Mouse (Mus musculus) T-helper 2 cell (primary cell): Measurements from ENCODE around the gene Abcb10.
"Not testable (repeated sequence)": the region's sequence is repeated elsewhere in the genome, so short reads cannot be mapped to it uniquely, and the experiment has no call there.

Source experiments
- in situ Hi-C: fragments of 300-600 bp; cut with MboI, MseI; formaldehyde crosslinking; loops from one replicate; pipeline ENCODE4 v1.15.1; 2025; ENCODE audit warnings: high pct_unique_total_duplicates

Gene Abcb10

DNA sequence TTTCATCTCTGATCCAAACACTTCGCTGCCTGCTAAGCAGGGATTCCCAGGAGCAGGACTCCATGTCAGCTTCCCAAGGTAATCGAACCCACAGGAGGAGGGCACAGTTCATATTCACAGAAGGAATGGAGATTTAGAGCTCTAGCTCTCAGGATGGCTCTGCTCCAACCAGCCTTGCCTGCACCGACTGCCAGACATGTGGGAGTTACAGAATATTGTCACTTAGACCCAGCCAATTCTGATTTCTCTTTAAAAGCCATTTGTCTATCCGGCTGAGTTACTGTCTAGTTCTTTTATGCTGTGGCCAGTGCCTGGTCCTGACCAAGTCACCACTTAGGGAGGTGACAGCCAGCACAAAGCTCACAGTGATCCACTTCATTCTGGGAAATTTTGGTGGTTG lies 1.2 kb downstream of the Abcb10 start:
- in situ Hi-C loops: no loop called here

DNA sequence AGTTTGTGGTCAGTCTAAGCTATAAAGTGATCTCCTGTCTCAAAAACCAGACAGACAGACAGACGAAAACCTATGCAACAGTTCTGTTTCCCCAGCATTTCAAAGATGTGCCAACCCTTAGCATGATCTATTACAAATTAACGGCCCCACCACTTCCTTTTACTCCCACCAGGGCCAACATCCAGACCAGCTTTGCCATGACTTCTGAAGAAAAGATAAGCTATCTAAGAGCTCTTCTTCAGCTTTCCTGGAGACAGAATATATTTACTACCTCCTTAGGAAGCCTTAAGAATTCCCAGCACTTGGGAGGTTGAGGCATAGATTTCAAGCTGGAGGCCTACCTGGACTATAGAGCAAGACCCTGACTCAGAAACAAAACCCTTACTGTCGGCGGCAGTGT lies 2.7 kb downstream of the Abcb10 start:
- in situ Hi-C loops: no loop called here

DNA sequence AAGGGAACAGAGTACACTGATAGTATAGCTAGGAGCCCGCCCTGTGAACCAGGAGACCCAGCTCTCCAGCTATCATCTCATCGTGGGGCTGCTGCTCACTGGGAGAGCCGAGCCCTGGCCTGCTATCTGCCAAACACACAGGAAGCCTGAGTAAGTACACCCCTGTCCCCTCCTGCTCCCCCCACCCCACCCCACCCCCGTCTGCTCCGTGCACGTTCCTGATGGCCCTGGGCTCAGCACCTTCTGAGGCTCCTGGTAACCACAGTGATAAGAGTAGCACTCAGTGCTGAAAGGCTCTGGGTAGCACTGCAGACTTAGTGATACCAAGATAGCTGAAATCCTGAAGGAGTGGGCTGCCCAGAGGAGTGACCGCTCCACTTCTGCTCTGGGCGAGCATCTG lies 4.0 kb downstream of the Abcb10 start:
- in situ Hi-C loops: no loop called here

DNA sequence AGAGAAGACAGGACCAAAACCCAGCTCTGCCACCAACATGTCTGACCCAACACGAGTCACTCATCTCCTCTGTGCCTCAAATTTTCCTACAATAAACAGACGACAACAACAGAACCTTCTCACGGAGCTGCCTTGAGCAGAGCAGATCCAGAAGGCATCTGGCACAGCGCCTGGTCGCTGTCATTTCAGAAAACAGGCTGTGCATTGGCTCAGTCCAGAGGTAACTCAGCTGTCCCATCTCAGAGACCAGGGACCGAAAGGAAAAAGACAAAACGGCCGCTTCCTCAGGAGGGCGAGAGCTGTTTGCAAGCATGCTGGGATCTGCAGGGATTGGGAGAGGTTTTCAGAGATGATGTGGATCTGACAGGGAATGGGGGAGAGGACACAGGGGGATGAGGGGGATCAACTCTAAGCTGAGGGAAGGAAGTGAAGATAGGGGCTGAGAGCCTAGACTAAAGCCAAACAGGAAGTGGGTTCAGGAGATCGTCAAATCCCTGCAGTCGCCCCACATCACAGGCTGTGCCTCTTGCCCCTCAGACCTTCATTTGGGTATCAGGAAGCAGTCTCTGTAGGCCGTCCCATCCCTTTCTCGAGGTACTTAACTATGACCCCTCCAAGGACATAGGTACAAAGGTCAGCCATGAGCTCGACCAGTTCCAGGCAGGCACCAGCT lies 4.6 kb downstream of the Abcb10 start:
- in situ Hi-C loops: no loop called here

DNA sequence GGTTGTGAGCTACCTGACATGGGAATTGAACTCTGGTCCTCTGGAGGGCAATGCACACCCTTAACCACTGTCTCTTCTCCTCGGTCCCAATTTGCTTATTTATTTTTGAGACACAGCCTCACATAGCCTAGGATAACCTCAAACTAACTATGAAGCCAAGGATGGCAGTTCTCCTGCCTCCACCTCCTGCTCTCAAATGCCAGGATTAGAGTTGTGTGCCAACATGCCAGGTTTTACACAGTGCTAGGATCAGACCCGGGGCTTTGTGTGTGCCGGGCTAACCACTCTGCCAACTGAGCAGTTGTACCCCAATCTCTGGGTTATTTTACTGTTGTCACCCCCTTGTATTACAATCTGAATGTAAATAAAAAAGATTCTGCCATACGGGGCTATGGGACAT lies 5.4 kb downstream of the Abcb10 start:
- in situ Hi-C loops: no loop called here

DNA sequence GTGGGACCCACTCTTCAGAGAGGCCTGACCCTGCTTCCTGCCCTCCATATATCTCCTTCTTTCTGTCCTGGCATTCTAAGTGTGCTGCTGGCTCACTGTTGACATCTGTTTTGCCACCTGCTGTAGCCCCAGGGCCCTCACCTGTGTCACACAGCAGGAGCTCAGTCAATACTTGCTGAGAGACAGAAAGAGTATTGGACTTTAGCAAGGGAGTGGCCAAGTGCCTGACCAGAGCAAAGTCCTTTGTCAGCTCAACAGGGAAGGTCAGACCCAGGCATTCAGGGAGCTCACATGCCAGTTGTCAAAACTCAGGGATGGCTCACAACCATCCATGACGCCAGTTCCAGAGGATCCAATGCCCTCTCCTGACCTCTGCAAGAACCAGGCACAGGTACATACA lies 9.4 kb downstream of the Abcb10 start:
- in situ Hi-C loops: no loop called here

DNA sequence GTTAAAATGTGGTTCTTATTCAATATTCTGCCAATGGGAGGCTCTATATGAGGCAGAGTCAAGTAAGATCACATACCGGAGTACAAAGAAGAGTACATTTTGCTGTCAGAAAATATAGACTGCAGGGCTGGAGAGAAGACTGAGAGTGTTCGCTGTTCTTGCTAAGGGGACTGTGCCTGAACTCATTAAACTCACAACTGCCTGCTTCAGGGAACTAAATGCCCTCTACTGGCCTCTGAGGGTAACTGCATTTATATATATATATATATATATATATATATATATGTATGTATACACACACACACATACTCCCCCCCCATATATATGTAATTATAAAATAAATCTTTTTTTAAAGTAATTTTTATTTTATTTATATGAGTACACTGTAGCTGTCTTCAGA lies 16.0 kb downstream of the Abcb10 start:
- in situ Hi-C loops: no loop called here

DNA sequence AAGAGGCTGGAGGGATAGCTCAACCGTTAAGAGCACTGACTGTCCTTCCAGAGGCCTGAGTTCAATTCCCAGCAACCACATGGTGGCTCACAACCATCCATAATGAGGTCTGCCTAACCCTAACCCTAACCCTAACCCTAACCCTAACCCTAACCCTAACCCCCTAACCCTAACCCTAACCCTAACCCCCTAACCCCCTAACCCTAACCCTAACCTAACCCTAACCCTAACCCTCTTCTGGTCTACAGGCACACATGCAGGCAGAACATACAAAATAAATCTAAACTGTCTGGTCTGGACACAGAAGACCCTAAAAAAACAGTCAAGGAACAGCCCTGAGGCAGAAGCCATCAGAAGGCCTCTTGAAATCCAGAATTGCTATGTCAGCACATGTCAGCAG lies 21.6 kb downstream of the Abcb10 start:
- in situ Hi-C loops: no loop called here

DNA sequence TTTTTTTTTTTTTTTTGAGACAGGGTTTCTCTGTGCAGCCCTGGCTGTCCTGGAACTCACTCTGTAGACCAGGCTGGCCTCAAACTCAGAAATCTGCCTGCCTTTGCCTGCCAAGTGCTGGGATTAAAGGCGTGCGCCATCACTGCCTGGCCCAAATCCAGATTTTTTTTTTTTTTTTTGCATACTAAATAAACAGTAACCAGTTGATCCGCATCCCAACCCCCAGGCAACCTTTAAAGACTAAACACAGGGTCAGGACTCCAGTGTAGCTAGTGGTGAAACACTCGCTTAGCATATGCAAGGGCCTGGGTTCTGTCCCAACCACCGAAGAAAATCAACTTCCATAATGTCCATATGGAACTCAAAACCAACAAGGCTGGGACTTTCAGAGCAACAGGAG lies 22.4 kb downstream of the Abcb10 start:
- in situ Hi-C loops: not testable (repeated sequence)

DNA sequence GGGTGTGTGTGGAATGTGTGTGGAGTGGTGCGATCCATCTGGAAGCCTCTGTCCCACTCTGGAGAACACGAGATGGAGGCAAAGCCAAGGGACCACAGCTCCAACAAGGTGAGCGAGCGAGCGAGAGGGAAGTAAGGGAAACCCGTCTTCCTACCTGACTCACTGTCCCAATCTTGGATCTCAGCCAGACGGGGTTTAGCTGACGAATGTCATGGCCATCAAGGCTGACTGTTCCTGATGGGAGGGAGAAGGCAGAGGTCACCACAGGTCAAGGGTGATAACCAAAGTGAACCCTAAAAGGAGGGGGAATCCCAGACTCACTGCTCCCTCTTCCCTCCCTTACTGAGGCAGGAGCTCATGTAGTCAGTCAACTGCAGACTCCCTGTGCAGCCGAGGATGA lies 22.9 kb downstream of the Abcb10 start:
- in situ Hi-C loops: no loop called here

DNA sequence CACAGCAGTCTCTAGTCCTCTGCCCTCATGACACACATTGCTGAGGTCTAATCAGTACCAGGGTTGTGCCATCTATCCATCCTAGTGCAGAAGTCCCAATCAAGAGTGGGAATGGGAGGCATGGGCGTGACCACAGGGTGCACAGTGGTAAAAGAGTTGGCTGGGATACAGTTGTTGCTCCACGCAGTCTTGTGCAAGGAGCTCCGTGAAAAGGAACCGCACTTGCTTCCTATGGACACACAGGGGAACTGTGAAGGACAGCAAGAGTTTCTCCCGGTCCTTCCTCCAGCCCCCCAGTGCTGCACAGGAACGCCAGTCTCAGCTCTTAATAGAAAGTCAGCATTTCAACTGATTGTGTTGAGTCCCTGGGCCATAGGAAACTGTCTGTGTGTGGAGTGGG lies 23.4 kb downstream of the Abcb10 start:
- in situ Hi-C loops: no loop called here

DNA sequence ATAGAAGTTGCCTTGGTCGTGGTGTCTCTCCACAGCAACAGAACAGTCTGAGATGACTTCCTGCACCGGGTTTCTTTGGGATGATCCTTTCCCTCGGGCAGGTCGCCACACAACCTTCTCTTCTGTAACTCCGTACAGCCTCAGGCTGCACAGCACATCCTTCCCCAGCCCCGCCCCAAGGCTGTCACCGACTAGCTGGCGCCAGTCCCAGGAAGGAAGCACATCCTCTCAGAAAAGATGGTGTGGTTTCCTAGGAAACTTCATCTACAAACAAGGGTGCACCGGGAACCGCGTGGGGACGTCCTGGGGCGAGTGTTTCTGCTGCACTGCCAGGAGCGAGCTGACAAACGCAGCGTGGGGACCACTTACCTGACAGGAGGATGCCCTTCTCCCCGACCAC lies 24.8 kb downstream of the Abcb10 start:
- in situ Hi-C loops: no loop called here

DNA sequence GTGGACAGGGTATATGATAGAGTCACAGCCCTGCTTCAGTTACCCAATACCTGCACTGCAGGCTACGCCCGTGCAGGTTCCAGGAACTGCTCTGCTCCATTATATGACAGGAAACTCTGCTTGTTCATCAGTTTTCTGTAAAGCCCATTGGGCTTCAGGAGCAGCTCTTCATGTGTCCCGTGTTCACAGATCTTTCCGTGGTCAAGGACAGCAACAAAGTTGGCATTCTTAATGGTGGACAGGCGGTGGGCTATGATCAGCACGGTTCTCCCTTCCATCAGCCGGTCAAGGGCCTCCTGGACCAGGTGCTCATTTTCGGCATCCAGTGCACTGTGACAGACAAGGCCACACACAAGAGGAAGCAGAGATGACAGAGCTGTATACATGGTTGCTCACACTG lies 28.7 kb downstream of the Abcb10 start:
- in situ Hi-C loops: no loop called here

DNA sequence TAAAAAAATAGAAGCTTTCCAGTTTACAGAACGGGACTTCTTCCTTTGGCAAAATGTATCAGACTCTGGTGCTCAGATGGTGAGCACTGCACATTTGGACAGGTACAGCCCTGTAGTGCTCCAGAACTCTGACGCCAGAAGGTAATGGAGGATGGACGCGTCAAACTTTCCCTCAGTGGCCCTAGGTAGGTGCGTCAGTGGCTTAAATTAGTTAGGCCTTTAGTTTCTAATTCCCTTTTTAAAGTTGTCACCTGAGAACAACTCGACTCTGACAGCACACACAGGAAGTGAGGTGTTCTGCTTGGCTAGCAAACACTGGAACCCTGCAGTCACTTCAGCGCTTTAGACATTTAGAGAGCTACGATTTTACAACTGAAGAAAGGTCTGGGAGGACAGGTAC lies 29.2 kb downstream of the Abcb10 start:
- in situ Hi-C loops: no loop called here

DNA sequence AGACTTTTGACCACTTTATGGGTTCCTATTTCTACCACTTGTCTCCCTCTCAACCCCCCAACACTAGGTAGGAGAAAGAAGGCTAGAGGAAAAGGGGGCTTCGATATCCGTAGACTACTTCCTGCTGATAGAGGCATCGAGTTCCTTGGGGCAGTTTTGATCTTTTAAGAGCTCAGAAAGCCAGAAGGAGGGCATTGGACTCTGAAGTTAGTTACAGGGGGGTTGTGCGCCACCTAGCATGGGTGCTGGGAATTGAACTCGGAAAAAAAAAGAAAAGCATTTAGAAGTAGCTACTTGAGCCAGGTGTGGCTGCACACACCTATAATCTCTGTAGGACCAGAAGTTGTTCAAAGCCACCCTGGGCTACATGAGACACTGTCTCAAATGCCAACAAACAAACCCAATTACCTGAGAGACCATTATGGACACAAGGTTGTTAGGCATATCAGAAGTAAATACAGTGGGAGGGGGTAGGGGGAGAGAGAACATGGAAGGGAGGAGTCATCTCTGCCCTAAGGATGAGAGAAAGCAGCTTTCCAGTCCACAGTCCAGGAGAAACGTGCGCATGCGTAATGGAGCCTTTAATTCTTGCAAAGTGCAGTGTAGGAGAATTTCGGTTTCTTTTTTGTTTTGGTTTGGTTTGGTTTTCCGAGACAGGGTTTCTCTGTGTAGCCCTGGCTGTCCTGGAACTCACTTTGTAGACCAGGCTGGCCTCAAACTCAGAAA lies 32.7 kb downstream of the Abcb10 start:
- in situ Hi-C loops: no loop called here

DNA sequence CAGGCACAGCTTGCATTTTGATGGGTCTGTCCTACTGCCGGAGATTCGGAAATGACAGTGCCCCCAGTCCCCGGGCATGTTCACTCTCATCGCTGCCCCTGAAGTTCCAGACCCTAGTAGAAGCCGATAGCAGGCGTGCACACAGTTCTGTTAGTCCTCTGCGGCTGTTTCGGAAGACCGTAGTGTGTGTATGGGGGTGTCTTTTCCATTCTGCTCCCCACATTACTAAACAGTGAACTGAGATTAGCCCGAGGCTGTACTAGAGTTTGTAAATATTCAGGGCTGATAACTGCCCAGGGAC lies 33.3 kb downstream of the Abcb10 start:
- in situ Hi-C loops: no loop called here

DNA sequence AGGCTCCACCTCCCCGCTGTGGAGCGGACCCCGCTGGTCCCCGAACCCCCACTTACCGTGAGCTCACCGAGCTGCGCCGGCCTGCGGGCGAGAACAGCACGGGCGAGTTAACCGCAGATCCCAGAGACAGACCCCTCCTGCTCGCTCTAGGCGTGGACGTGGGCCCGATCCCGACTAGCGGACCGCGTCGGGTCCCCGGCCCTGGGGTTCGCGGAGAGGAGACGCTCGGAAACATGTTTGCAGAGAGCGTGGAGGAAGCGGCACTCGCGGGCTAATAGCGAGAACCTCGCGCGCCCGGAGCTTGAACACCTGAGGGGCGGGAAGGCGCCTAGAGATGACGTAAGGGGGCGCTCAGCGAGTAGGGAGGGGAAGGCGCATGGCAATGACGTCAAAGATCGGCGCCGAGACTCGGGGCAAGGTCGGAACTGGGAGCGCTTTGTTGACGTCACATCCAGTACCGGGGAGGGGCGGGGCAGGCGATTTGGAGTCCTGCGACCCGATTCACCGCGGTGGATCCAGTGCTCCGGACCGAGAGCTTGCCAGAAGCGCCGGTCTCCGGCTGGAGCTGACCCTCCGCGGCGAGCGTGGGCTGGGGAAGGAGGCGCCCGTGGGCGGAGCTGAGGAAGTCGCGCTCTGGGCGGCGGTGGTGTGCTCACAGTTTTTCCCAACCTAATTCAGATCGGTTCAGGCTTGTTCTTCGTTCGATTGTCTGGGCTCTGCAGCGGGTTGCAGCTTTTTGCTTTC lies 33.8 kb downstream of the Abcb10 start, which contains the start of gene Nup133:
Nup133 (minus strand) TSS at position 324 of the 744 bp plus-strand sequence.
- in situ Hi-C loops: no loop called here

DNA sequence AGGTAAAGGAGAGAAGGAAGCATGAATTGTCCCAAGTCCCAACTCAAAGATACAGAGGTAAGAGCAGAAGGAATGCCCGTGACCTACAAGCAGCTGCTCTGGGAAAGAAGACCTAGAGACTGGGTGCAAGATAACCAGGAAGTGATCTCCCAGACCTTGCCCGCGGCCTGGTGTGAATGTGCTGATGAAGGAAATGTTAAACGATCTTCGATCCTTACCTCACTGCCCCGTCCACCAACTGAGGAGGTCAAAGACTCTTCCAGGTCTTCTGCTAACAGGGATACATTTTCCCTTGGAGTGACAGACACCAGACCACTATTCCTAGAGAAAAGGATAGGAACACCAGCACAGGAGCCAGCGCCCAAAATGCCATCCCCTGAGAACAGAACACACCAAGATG lies 53.9 kb downstream of the Abcb10 start:
- in situ Hi-C loops: no loop called here

DNA sequence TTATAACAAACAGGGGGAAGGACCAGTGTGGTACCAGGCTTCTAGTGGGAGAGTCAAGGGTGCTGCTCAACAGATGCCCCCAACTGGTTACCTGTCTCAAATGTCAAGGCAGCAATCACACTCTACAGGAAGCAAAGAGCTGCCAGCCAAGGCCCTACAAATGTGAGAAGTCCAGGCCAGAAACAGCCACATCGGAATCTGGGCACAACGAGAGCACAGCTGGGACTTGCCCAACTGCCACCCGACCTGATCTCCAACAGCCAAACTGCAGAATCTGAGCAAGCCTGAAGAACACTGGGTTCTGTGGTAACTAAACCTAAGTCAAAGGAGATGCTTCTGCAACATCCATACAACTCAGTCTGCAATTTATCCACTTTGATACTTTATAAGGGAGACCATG lies 57.3 kb downstream of the Abcb10 start:
- in situ Hi-C loops: no loop called here

DNA sequence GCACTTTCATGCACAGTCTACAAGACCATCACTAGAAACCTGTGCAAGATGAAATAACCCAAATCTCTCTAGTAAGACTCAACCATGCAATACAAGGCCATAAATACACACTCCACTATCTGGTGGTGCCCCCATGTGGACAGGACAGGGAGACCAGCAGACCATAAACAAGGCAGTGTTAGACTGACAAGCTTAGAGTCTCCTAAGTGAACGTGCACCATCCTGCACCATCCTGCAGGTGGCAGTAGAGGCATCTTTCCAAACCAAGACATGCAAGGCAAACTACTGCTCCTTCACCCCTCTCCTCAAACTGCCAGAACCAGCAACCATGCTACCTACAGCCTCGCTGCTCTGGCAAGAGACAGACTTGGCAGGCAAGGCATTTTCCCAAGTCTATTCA lies 58.2 kb downstream of the Abcb10 start:
- in situ Hi-C loops: no loop called here

DNA sequence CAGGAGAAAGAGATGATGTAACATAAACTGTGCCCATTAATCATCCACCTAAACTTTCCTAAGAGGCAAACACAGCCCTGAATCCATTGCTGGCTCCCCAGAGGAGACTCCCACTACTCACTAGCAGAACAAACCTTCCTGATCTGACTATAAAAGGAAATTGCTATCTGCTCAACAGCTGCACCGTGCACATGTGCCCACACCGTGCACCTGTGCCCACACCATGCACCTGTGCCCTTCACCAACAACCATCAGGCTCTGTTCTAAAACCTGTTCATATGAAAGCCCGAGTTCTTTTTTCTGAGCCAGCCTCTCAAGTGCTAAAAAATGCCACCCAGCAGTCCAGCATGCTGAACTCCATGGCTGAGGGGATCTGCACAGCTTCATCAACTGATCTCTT lies 68.3 kb downstream of the Abcb10 start:
- in situ Hi-C loops: no loop called here

DNA sequence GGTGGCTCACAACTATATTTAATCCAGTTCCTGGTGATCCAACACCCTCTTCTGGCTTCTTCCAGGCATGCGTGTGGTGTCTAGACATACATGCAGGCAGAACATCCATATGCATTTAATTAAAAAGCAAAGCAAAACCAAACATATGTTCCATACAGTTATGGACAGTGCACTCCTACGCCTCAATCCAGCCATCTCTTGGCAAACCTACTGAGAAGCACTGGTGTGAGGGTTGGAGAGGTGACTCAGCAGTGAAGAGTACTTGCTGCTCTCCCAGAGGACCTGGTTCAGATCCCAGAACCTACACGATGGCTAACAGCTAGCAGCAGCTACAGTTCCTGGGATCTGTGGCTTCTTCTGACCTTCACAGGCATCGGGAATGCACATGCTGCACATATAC lies 70.7 kb downstream of the Abcb10 start:
- in situ Hi-C loops: no loop called here

DNA sequence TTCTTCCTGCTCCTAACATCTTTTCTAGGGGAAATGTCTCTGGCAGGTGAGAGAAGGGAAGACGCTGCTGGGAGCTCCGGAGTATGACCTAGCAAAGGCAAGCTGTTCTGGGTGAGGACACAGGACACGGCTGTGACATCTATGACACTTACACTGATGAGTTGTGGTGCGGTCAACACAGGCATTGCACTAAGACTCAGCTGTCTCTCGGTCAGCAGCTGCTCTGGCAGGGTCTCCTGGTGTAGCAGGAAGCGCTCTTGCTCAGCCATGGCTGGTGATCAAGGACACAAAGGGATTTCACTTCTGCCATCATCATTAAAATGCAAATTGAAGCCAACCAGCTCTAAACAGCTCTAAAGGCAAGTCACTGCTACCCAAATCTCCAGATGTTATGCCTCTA lies 75.3 kb downstream of the Abcb10 start:
- in situ Hi-C loops: no loop called here
